Mouse (Mus musculus): ENCODE results near the gene Tnik.

- no peak for TF ChIP-seq CTCF (IDR thresholded peaks at IDR 0.05; ENCODE audit: low read depth)
- TF ChIP-seq EP300 (IDR thresholded peaks at IDR 0.05; ENCODE audit: low read depth) = no peak
Observed at GRCm38 (mm10) chr3:28467148-28467754, 204.2 kb downstream of the Tnik start.

All from heart, postnatal 0 days (tissue).